Mouse (Mus musculus) fibroblast of lung, adult 2 months (primary cell): ENCODE measurements around the gene Fxn.

ENCODE experiments used
- DNase-seq: peaks from one replicate; pipeline ENCODE4 v3.0.0-alpha.2; 2011; ENCODE audit warnings: low read depth

The Fxn gene

DNA sequence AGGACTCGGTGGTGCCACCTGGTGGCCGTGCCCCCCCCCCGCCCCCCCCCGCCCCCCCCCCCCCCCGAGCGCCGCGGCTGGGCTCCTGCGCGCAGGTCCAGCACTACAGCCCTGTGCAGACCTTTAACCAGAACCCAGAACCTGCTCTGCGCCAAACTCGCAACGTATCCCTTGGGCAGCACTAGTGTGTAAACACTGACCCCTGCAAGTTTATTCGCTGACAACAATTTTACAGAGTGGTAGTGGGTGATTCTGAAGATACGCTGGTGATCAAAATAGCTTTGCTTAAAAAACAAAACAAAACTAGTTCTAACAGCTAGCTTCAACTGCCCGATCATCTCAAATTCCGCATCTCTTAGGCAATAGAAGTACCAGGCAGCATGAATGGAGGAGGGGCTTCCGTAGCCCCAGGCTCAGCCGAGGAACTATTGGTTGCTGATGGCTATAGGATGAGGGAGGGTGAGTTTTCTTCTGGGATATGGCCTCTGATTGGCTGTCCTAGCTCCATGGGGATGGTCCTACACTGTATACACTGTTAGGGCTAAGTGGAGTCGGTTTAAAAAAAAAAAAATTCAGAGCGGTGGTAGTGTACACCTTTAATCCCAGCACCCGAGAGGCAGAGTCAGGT is at the start of gene Fxn:
TSS of gene Fxn (minus strand) at position 5 of the 628 bp plus-strand sequence.
- DNase-seq: no peak

DNA sequence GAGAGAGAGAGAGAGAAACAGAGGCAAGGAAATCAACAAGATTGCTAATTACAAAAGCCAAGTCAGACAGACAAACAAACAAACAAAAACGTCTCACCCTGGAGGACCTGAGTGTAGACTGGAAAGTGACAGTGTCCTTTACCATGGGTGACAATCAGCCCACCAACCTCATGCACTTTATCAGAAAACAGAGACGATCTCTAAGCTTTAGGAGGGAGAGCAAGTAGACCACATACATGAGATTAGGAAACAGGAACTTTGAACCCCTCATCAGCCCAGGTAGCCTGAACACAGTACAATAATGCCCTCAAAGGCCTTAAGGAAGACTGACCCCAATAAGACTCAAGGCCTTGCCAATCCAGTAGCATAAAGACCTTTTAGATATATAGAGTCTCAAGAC is 47.5 kb upstream of the Fxn start:
- no peak for DNase-seq

DNA sequence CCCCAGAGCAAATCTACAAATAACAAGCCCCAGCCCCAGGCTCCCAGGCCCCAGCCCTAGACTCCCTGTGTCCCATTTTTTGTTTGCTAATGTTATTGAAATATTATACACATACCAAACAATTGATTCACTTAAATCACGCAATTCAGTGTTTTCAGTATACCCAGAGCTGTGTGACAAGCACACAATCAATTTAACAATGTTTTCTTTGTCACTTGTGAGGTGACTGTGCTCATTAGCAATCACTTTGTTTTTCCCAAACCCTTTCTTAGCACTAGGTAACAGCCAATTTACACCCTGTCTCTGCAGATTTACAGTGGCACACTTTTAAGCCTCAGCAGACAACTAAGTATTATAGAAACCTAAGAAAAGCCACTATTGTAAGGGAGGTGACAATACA is 46.6 kb upstream of the Fxn start:
- DNase-seq: no peak

DNA sequence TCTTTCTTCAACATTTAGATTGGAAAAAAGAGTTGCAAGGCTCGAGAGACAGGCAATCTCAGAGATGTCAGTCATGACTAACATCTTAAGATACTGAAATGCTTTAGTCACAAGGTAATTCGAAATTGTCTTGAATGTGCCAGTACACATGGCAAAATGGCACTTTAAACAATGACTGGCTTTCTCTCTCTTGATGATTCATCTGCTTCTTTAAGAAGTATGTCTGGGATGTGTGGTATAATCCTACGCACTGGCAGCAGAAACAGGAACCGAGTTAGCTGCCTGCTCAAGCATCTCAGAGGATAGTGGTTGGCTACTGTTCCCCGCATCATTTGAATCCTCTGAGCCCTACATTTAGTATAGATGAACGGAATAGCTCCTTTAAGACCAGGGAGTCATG is 45.3 kb upstream of the Fxn start:
- DNase-seq: no peak

DNA sequence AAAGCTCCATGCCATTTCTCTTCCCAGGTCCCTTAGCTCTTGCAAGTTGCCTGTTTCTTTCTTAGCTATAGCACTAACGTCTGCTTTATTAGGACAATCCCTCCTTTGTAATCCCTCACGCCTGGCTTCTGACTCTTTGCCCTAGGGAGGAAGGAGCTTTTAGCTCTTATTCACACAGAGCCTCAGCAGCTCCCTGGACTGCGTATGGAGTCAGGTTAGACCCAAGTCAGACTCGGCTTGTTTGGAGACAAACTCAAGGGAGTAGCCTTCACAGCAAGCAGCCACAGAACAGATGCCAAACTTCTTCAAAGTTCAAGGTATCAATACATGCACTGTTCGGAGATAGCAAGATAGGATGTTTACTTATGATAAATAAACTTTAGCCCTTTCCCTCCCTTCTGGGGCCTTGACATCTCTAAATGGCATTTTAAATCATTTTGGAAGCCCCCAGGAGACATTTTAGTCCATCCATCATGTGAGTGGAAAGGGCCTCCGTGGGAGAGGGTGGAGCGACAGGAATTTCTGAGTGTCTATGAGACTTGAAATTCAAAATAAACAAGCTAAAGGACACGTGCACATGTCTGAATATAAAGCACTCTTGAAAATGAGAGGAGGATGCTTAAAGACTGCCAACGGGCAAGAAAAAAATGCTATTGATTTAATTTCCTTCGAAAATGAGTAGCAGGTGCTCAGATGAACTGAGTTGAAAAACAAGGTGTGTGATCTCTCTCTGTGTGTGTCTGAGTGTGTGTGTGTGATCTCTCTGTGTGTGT is 43.6 kb upstream of the Fxn start:
- no peak for DNase-seq

DNA sequence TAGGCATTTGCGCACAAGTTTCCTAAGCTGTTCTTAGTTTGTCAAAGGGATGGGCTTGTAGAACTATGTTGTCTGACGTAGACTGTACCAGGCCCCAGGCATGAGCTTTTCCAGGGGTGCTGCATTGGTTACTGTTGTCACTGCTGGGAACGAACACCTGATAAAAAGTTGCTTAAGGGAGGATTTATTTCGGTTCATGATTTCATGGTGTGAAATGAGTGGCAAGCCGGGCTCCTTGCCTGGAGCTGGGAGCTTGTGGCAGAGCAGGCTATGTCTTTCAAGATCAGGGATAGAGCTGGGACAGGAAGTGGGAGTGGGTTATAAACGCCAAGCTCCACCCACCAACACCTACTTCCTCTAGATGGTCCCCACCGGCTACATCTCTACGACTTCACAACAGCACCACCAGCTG is 41.5 kb upstream of the Fxn start:
- DNase-seq: no peak

DNA sequence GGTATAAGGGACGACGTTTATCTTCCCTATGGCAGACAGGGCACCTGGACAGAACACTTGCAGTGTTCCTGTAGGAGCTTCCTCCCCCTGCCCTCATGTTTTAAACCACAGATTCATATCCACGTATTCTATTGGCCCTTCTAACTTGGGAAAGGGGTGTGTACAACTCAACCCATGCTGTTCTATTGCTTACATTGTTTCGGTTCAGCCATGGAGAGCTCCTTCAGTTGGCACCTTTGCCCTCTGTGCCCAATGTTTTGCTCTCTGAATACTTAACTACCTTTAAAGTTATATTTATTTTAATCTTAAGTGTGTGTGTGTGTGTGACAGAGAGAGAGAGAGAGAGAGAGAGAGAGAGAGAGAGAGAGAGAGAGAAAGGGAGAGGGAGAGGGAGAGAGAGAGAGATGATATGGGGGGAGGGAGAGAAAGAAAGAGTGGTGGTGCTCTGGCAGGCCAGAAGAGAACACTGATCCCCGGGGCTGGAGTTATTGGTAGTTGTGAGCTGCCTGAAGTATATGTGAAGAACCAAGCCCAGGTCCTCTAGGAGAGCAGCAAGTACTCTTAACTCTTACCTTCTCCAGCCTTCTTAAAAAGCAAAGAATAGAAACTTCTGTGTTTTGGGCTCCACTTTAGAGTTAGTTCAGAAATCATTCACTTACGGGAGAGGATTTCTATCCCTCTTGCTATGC is 41.0 kb upstream of the Fxn start:
- no peak for DNase-seq

DNA sequence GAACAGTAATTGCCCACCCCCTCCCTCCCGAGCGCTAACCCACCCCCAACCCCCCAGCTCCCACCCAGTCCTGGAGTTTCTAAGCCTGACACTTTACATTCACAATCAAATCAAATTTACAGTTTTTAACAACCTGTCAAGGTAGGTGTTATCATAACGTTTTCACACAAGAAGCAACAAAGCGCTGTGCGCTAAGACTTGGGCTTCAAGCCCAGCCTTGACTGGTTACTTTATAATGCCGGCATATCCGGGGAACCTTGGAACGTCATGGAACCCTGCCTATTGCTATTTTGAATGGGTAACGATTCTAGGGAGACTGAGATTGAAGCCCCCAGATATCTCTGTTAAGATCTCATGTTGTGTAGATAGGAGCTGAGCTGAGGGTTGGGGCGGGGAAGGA is 37.8 kb upstream of the Fxn start:
- DNase-seq: no peak

DNA sequence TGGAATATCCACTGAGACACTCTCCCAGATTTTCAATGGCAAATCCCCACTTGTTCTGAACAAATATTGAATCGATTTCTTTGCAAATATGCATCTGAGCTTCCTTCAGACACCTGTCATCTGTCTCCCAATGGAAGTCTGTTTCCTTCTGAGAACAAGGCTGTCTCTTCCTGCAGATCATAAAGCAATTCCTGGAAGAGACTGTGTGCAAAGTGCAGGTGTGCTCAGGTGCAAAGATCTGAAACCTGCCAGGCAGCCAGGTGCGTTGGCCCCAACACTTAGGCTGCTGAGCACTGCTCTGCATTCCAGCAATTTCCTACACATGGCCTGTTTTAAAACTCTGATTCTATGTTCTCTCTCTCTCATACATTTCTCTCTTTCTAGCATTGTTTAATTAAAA is 37.3 kb upstream of the Fxn start:
- DNase-seq: no peak

DNA sequence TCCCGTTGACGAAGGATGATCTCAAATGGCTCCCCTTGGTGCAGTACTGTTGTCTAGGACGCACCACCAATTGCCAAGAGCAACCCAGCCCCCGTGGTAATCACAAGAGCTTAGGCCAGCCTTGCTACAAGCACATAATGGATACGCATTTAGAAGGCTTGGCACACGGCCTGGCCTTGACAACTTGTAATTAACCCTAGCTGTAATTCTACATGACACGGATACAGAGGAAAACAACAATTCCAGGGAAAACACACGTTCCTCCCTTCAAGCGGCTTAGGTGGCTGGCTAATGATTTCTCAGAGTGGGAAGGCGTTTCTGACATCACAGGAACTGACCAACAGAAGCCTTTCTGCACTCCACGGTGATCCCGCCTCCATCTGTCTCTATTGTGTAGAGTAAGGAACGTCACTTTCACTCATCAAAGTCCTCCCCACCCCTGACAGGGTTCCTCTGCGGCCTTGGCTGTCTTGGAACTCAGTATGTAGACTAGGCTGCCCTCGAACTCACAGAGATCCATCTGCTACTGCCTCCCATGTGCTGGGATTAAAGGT is 36.7 kb upstream of the Fxn start:
- DNase-seq: no peak

DNA sequence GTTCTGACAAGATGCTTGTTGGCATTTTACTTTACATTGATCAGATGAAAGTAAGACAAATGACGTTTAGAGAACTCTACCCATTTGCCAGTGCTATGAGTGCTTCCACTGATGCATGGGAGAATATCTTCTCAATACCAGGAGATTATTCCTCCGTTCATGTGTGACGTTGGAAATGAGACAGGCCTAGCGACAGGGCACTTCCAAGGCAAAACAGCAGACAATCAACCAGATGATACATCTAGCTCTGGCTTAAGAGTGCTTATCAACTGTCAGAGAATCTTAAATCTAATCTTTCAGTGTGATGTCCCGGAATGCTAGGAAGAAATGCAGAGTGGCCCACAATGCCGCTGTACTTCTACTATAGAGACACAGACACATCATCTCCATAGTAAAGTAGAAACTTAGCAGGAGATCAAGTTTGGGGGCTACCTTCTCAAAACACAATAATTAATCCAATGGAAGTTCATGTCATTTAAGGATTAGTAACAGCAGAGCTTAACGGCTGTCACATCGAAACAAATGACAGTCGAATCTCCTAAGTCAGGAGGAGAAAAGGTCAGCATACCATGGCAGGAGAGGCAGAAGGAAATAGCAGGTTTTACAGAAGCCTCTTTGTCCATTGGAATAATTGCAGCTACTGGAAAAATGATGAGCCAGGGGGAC is 35.8 kb upstream of the Fxn start:
- DNase-seq: no peak

DNA sequence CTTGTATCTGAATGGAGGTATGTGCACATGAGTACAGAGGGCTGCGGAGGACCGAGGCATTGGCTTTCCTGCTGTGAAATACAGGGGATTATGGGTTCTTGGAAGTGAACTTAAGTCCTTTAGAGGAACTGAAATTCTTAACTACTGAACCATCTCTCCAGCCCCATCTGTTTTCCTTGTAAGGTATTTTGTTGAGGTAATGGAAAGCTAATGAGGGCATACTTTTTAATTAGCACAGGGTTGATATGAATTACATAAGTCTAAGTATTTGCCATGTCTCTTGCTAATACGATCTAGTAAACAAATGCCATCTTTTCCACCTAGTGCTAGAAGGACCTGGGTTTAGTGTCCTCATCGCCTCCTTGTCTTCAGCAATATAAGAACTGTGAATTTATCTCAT is 34.8 kb upstream of the Fxn start:
- no peak for DNase-seq

DNA sequence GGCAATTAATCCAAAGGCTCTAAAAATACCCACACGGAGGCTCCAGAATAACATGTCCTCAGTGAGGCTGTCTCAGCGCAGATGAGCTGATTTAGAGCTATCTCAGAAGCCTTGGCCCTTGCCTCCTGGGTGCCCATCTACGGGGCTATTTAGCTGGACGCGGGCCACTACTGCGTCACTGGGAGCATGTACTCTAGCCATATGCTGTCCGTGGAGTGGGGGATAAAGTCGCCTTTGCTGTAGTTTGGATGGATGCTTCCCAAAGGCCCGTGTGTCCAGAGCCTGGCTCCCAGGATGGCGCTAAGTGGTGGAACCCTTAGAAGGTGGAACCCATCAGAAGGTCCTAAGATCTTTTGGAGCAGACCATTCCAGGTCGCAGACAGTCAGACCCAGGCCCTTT is 34.3 kb upstream of the Fxn start:
- no peak for DNase-seq

DNA sequence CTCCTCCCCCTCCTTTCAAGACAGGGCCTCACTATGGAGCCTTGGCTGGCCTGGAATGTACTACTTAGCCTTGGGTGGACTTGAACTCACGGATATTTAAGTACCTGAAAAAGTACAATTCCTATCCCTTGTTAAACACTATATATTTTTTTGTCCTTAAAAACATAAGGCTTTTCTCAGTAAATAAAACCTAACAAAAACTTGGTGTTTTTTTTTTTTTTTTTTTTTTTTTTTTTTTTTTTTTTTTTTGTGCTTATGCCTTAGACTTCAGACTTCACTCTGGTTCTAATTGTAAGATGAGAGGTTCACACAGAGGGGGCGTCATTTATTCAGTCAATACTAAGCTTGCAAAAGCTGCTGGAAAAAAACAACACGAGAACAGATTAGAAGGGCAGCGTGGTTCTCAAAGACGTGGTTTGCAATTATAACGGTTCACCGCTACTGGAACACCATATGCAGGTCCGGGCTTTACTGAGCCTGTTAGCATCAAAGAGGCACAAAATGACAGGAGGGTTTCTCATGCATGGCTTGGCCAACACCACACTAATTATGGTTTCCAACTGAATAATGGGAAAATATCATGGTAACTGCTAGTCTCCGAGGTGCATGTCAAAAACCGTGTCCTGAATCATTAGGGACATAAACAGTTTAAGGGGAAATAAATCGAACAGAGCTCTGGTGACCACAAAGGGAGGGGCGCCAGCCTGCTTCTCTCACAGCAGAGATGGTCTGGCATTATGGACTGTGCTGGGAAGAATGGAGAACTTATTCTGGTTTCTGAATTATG is 32.3 kb upstream of the Fxn start:
- no peak for DNase-seq

DNA sequence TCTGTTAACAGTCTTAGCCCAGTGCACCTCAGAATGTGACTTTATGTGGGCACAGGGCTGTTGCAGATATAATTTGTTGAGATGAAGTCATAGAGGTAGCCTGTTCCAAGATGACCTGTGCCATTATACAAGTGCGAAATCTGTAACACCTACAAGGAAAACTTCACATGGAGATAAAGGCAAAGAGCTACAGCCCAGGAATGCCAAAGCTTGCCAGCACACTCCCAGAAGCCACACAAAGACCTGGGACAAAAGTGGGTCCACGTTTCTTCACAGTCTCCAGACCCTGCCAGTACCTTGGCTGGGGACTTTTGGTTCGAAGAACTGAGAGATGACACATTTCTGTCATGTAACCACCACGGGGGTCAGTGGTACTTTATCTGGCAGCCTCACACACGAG is 31.6 kb upstream of the Fxn start:
- DNase-seq: no peak

DNA sequence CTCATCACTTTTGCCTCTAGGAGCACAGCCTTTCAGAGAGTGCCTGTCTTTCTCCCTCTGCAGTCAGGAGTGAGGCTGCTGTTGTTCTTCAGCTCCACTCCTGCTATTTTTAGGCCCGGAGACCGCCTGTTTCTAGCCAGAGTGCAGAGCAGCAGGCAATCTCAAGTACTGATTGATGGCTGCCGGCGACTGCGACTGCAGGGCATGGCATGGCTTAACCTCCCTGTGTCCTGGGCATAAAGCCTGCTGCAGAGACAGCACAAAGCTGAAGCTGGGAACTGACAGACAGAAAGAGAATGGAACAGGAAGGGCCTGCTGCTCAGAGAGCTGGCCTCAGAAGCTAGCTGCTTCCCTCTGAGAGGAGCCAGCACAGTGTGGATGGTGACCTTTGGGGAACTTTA is 27.9 kb upstream of the Fxn start:
- no peak for DNase-seq

DNA sequence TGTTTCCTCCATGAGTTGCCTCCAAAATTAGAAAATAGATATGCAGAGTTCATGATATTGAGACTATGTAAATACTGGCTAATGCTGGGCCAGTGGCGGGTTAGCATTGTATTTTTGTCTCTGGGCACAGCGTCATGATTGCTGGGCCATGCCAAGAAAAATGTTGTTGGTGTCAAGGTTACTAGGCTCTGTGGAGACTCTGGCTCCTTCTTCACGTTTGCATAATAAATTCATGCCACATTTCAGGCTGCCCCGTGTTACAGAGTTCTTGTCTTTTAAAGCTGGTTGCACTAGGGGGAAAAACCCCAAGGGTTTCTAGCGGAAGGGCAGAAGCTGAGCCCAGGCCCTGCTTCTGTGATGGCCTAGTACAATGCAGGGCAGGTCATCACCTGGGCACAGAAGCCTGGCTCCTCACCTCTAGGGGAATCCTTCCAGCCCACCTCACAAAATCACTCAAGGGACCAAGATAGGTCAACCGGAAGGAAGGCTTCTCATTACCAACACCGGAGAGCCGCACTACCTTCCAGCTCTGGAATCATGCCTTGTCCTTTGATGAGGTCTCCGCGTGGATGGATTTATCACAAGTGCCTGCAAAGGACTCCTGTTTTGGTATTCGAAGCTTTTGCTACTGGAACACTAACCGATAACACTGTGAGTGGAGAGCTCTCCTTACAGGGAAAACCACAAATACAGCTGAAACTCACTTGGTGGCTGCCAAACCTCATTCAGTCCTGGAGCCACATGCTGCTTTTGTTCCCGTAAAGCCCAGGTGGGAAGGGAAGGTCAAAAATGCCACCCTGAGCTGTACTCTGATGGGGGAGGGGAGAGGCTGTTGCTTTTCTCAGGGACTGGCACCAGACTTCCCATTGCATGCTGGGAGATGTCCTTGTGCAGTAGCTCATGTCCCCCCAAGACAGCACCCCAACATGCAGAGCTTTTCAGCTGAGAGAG is 27.1 kb upstream of the Fxn start:
- DNase-seq: no peak

DNA sequence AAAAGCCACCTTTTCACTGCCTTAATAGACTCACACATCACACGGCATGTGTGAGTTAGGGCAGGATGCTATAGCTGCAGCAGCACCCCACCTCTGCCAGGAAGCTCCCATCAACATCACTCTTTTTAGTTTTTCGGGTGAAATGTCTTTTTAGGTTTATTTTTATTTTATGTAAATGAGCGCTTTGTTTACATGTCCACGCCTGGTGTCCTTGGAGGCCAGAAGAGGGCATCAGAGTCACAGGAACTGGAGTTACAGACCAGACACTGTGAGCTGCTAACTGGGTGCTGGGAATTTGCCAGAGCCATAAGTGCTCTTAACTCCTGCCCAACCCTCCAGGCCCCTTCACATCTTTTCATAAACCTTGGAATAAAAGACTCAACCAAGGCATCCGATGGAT is 25.9 kb upstream of the Fxn start:
- no peak for DNase-seq

DNA sequence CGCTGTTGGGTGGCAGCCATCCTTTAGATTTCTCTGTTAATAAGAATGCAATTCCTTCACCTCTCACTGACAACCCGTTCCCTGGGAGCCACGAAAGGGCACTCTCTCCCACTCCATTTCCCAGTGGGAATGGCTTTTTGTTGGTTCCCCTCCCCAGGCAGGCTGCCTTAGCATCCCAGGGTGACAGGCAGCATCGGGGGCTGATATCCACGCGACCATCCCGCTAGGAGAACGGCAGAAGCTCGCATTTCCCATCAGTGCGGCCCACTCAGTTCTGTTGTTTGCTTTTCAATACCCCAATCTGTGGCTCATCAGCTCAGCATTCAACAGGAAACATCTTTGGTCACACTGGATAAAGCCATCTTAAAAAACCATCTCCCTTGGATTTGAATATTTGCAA is 21.8 kb upstream of the Fxn start:
- no peak for DNase-seq

DNA sequence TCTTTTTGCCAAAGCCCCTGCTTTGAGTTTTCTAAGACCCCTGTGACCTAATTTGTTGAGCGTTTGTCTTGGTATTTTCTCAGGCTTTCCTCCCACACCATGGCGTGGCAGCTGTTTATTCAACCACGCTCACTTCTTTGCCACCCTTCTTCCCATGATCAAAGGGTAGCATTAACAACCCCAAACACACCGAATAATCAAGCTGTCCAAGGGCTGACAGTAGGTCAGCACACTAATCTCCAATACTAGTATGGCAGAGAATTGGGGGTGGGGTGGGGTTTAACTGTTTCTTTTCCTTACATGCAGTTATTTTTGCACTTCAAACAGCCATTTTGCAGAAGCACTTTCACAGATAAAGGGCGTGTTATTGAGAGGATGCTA is 21.4 kb upstream of the Fxn start:
- no peak for DNase-seq
